Mouse (Mus musculus) neutrophil, adult 83 days (primary cell): ENCODE data around the gene Akain1. TPM values are rescaled to one million over a fixed set of nuclear protein-coding genes. Genes with fewer than 3 reads are reported as not detected.

Source experiments
- total RNA-seq, 2 experiments: library from RNA; stranded (reverse); gene quantifications; one replicate each; pipeline ENCODE4 v1.2.4; 2023

Gene Akain1
- 1 to 10 TPM; 4.0 TPM for total RNA-seq

GRCm38 (mm10) chr17:69438990-69439491 lies at the start of gene Akain1:
TSS of gene Akain1 (plus strand) at chr17:69439326.

Other genes with a start within 250 kb of the Akain1 start
- 10 to 100 TPM; 11.5 to 11.6 TPM for gene Zbtb14, start 56.3 kb upstream of the Akain1 start, total RNA-seq